Mouse (Mus musculus) CH12.LX (cell line): ENCODE measurements around the gene Hes1. TPM values are rescaled to one million over a fixed set of nuclear protein-coding genes. Genes with fewer than 3 reads are reported as not detected.

Experiments
- DNase-seq: peaks from one replicate; pipeline ENCODE4 v3.0.0-alpha.2; 2013; ENCODE audit errors: extremely low read depth
- H3K27ac ChIP-seq: 2 replicates; pipeline ENCODE4 v1.5.1; 2012; ENCODE audit warnings: low read depth, mild to moderate bottlenecking, control low read depth, moderate library complexity; ENCODE audit not compliant: insufficient read depth
- H3K27me3 ChIP-seq: replicated peaks from 2 replicates; pipeline ENCODE3; 2012; ENCODE audit warnings: inconsistent platforms
- H3K36me3 ChIP-seq, 2 experiments: replicated peaks in 1 of 2; 2 replicates each; pipeline versions ENCODE3 to v1.6.1; 2012; ENCODE audit warnings: inconsistent platforms in 1 of 2, low read length in 1 of 2, mild to moderate bottlenecking in 1 of 2, mixed read lengths in 1 of 2, moderate library complexity in 1 of 2; ENCODE audit not compliant: control insufficient read depth in 1 of 2, insufficient read depth in 1 of 2
- H3K4me1 ChIP-seq, 2 experiments: 2 replicates each; pipeline ENCODE4 v1.6.1; 2012; ENCODE audit warnings: inconsistent platforms in 1 of 2, moderate library complexity in 1 of 2; ENCODE audit not compliant: insufficient read depth in 2 of 2, control insufficient read depth in 1 of 2
- H3K4me2 ChIP-seq: 2 replicates; pipeline ENCODE4 v1.6.1; 2012; ENCODE audit warnings: low read depth, mild to moderate bottlenecking, control low read depth; ENCODE audit not compliant: poor library complexity, insufficient read depth, severe bottlenecking
- H3K4me3 ChIP-seq, 3 experiments: fragments of 150-350 bp in 1 of 3; sonication (generic) in 1 of 3; replicated peaks in 1 of 3; 2 replicates each; pipeline versions ENCODE3 to v1.5.1; 2011 to 2012; ENCODE audit warnings: low read depth in 2 of 3, low read length in 2 of 3, mild to moderate bottlenecking in 2 of 3, moderate library complexity in 2 of 3, control low read depth in 1 of 3, improper control_type of control experiment in 1 of 3, inconsistent platforms in 1 of 3, mixed read lengths in 1 of 3; ENCODE audit not compliant: poor library complexity in 1 of 3
- H3K79me2 ChIP-seq: replicated peaks from 2 replicates; pipeline ENCODE4 v1.6.1; 2012; ENCODE audit warnings: mild to moderate bottlenecking, moderate library complexity; ENCODE audit not compliant: control insufficient read depth, poor library complexity, insufficient read depth, severe bottlenecking; ENCODE audit errors: extremely low read depth
- H3K9ac ChIP-seq: 2 replicates; pipeline ENCODE4 v1.6.1; 2012; ENCODE audit warnings: low read depth, mild to moderate bottlenecking, control low read depth, moderate library complexity; ENCODE audit not compliant: insufficient read depth
- H3K9me3 ChIP-seq: replicated peaks from 2 replicates; pipeline ENCODE3; 2012; ENCODE audit warnings: low read length, inconsistent platforms, mixed read lengths
- BHLHE40 ChIP-seq: IDR thresholded peaks from 2 replicates; pipeline ENCODE4 v1.6.1; 2011; ENCODE audit warnings: mild to moderate bottlenecking, low read depth, low read length, improper control_type of control experiment
- CHD1 ChIP-seq: IDR thresholded peaks from 2 replicates; pipeline ENCODE4 v1.6.1; 2012; ENCODE audit warnings: low read depth, low read length, improper control_type of control experiment, inconsistent platforms
- CHD2 ChIP-seq: IDR thresholded peaks from 2 replicates; pipeline ENCODE4 v1.6.1; 2011; ENCODE audit warnings: low read length, improper control_type of control experiment
- CTCF ChIP-seq, 2 experiments: IDR thresholded peaks in 1 of 2; conservative IDR thresholded peaks in 1 of 2; 2 replicates each; pipeline ENCODE4 v1.5.1; 2011 to 2012; ENCODE audit warnings: low read depth in 2 of 2, low read length in 2 of 2, improper control_type of control experiment in 1 of 2, inconsistent platforms in 1 of 2, mild to moderate bottlenecking in 1 of 2, moderate library complexity in 1 of 2
- E2F4 ChIP-seq: IDR thresholded peaks from 2 replicates; pipeline ENCODE4 v1.6.1; 2011; ENCODE audit warnings: low read depth, low read length, improper control_type of control experiment; ENCODE audit not compliant: insufficient replicate concordance
- ELF1 ChIP-seq: IDR thresholded peaks from 2 replicates; pipeline ENCODE4 v1.6.1; 2014; ENCODE audit warnings: low read depth, mild to moderate bottlenecking, inconsistent platforms, low read length, improper control_type of control experiment
- EP300 ChIP-seq: IDR thresholded peaks from 2 replicates; pipeline ENCODE4 v1.6.1; 2011; ENCODE audit warnings: low read length, improper control_type of control experiment
- ETS1 ChIP-seq: conservative IDR thresholded peaks from 2 replicates; pipeline ENCODE4 v1.6.1; 2012; ENCODE audit warnings: low read depth, mild to moderate bottlenecking, inconsistent platforms, low read length, improper control_type of control experiment, moderate library complexity
- IRF4 ChIP-seq: IDR thresholded peaks from 2 replicates; pipeline ENCODE4 v1.6.1; 2014; ENCODE audit warnings: low read depth, mild to moderate bottlenecking, inconsistent platforms, low read length, improper control_type of control experiment
- JUN ChIP-seq: IDR thresholded peaks from 2 replicates; pipeline ENCODE4 v1.6.1; 2011; ENCODE audit warnings: low read depth, mild to moderate bottlenecking, low read length, improper control_type of control experiment, moderate library complexity; ENCODE audit not compliant: insufficient read depth
- JUND ChIP-seq: conservative IDR thresholded peaks from 2 replicates; pipeline ENCODE4 v1.6.1; 2011; ENCODE audit warnings: low read depth, low read length, improper control_type of control experiment
- KAT2A ChIP-seq: IDR thresholded peaks from 2 replicates; pipeline ENCODE4 v1.6.1; 2012; ENCODE audit warnings: low read length, improper control_type of control experiment, inconsistent platforms; ENCODE audit not compliant: insufficient replicate concordance
- MAX ChIP-seq: IDR thresholded peaks from 2 replicates; pipeline ENCODE4 v1.6.1; 2011; ENCODE audit warnings: low read length, improper control_type of control experiment
- MAZ ChIP-seq: IDR thresholded peaks from 2 replicates; pipeline ENCODE4 v1.6.1; 2012; ENCODE audit warnings: low read depth, mild to moderate bottlenecking, inconsistent platforms, low read length, improper control_type of control experiment, moderate library complexity
- MYC ChIP-seq: IDR thresholded peaks from 2 replicates; pipeline ENCODE4 v1.6.1; 2011; ENCODE audit warnings: low read depth, mild to moderate bottlenecking, improper control_type of control experiment, low read length
- NELFE ChIP-seq: IDR thresholded peaks from 2 replicates; pipeline ENCODE4 v1.6.1; 2011; ENCODE audit warnings: low read depth, low read length, improper control_type of control experiment
- NRF1 ChIP-seq: IDR thresholded peaks from 2 replicates; pipeline ENCODE4 v1.6.1; 2014; ENCODE audit warnings: low read depth, mild to moderate bottlenecking, inconsistent platforms, low read length, improper control_type of control experiment, moderate library complexity
- PAX5 ChIP-seq: IDR thresholded peaks from 2 replicates; pipeline ENCODE4 v1.6.1; 2012; ENCODE audit warnings: low read length, inconsistent platforms, mixed read lengths
- POLR2A ChIP-seq: IDR thresholded peaks from 2 replicates; pipeline ENCODE4 v1.6.1; 2011; ENCODE audit warnings: low read depth, mild to moderate bottlenecking, improper control_type of control experiment, low read length
- POLR2AphosphoS2 ChIP-seq: IDR thresholded peaks from 2 replicates; pipeline ENCODE4 v1.6.1; 2011; ENCODE audit warnings: low read depth, low read length, improper control_type of control experiment
- RAD21 ChIP-seq: IDR thresholded peaks from 2 replicates; pipeline ENCODE4 v1.6.1; 2011; ENCODE audit warnings: low read depth, mild to moderate bottlenecking, low read length, improper control_type of control experiment, moderate library complexity
- SMC3 ChIP-seq: IDR thresholded peaks from 2 replicates; pipeline ENCODE4 v1.6.1; 2011; ENCODE audit warnings: low read depth, low read length, improper control_type of control experiment
- TBP ChIP-seq: conservative IDR thresholded peaks from 2 replicates; pipeline ENCODE4 v1.6.1; 2011; ENCODE audit warnings: low read depth, low read length, improper control_type of control experiment
- USF2 ChIP-seq: conservative IDR thresholded peaks from 2 replicates; pipeline ENCODE4 v1.6.1; 2011; ENCODE audit warnings: low read depth, low read length, improper control_type of control experiment
- ZC3H11A ChIP-seq: IDR thresholded peaks from 2 replicates; pipeline ENCODE4 v1.6.1; 2012; ENCODE audit warnings: low read depth, mild to moderate bottlenecking, inconsistent platforms, low read length, improper control_type of control experiment
- ZNF384 ChIP-seq: IDR thresholded peaks from 2 replicates; pipeline ENCODE4 v1.6.1; 2012; ENCODE audit warnings: low read depth, low read length, improper control_type of control experiment, inconsistent platforms
- dilution Hi-C: fragments of 300-500 bp; cut with MboI; formaldehyde crosslinking; loops from 2 replicates; pipeline ENCODE4 v1.14.3; 2020; ENCODE audit warnings: low sequenced_read_pairs; ENCODE audit not compliant: extremely low pct_unique_long_range_greater_than_20kb, extremely low pct_ligation_motif_present
- in situ Hi-C: fragments of 300-500 bp; cut with MboI; formaldehyde crosslinking; loops from 3 replicates; pipeline ENCODE4 v1.14.3; 2019; ENCODE audit warnings: low sequenced_read_pairs, low pct_ligation_motif_present, low pct_unique_long_range_greater_than_20kb, mixed read lengths
- polyA plus RNA-seq: library from polyadenylated mRNA; unstranded; fragments of >175 nt; gene quantifications from 2 replicates; pipeline ENCODE4 v1.2.1, GENCODE M21; 2012; ENCODE audit warnings: low read depth; ENCODE audit not compliant: insufficient read length
- total RNA-seq, 2 experiments: library from RNA; depleted of rRNA; stranded (reverse); fragments of 300-350 nt in 1 of 2; fragments of >200 nt in 1 of 2; gene quantifications; 2 replicates each; pipeline ENCODE4 v1.2.3; 2012 to 2014

Hes1 gene
- total and polyA plus RNA-seq, 3 experiments, result 1.4 to 3.6 (median 1.6) TPM

DNA sequence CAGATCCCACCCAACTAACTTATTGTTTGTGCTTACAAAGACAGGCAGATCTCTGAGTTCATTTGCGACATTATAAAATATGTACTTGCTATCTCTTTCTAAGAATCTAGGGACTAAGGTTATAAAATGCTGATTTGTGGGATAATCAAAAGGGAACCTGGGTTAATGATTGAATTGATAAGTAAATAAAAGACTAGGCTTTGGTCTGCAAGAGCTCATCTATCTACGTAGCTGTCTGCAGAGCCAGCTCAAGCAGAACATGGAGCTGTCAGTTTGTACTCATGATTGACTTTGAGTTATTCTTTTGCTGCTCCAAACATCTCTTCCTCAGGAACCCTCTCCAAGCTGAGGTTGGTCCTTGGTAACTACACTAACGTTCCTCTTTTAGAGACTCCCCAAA is 46.3 kb downstream of the Hes1 start:
- H3K79me2 ChIP-seq, result no peaks in the 10 kb centered on the region
- peaks cover 0 to 4% of the 10 kb centered on the region in 2 experiments; a peak in 1 of 4 replicates for H3K4me1 ChIP-seq
- no peaks in the 10 kb centered on the region for H3K36me3 ChIP-seq
- in situ Hi-C loops, result no loop called here
- no peak overlapping the region for H3K4me2 ChIP-seq
- no peak for DNase-seq
- H3K9me3 ChIP-seq, result peaks cover 4% of the 10 kb centered on the region
- no peak overlapping the region for H3K9ac ChIP-seq
- no peak overlapping the region for H3K4me3 ChIP-seq
- TF ChIP-seq USF2, result no peak
- no peak for TF ChIP-seq SMC3
- no peak for TF ChIP-seq TBP
- no peak for TF ChIP-seq POLR2AphosphoS2
- no peak for TF ChIP-seq MAX
- no peak for TF ChIP-seq RAD21
- no peak for TF ChIP-seq CHD2
- TF ChIP-seq POLR2A, result no peak
- no peak for TF ChIP-seq JUN
- TF ChIP-seq EP300, result no peak
- TF ChIP-seq MYC, result no peak
- no peak for TF ChIP-seq NRF1
- TF ChIP-seq ELF1, result no peak
- no peak for TF ChIP-seq ETS1
- TF ChIP-seq JUND, result no peak
- H3K27me3 ChIP-seq, result peaks cover 5% of the 10 kb centered on the region
- dilution Hi-C loops, result no loop called here
- no peak overlapping the region for H3K27ac ChIP-seq

- Histone ChIP-seq H3K79me2 (no peaks in the 10 kb centered on the region), H3K27me3 (peaks cover 5% of the 10 kb centered on the region), H3K4me1 (peaks cover 0 to 6% of the 10 kb centered on the region in 2 experiments; a peak in 1 of 4 replicates)
- TF ChIP-seq MAZ, result no peak
- TF ChIP-seq MYC, result no peak
- no peak for TF ChIP-seq PAX5
- TF ChIP-seq BHLHE40, result no peak
- no peak for TF ChIP-seq ZNF384
- TF ChIP-seq IRF4, result no peak
- TF ChIP-seq JUND, result no peak
- TF ChIP-seq CHD1, result no peak
- TF ChIP-seq KAT2A, result no peak
- no peak for TF ChIP-seq POLR2AphosphoS2
- TF ChIP-seq E2F4, result no peak
- TF ChIP-seq ELF1, result no peak
- TF ChIP-seq POLR2A, result no peak
- no peak for TF ChIP-seq NELFE
- TF ChIP-seq ZC3H11A, result no peak
- no peak for TF ChIP-seq CTCF (conservative IDR thresholded peaks at IDR 0.05 in 1 of 2, IDR thresholded peaks at IDR 0.05 in 1 of 2; ENCODE audit: low read depth in 2 of 2, low read length in 2 of 2)
- TF ChIP-seq ETS1, result no peak
- TF ChIP-seq, all 38 proteins: peak for 0
- in situ Hi-C loops, result no loop called here
- dilution Hi-C loops, result no loop called here
- H3K27ac ChIP-seq, result no peak overlapping the region
- peaks cover 4% of the 10 kb centered on the region for H3K9me3 ChIP-seq
- DNase-seq, result no peak
- H3K36me3 ChIP-seq, result no peaks in the 10 kb centered on the region
- H3K4me2 ChIP-seq, result no peak overlapping the region
- no peak overlapping the region for H3K4me3 ChIP-seq
- no peak overlapping the region for H3K9ac ChIP-seq
These were observed 46.9 kb downstream of the Hes1 start for GRCm38 (mm10) chr16:30111069-30111468.
